Mouse (Mus musculus) MEL (cell line): ENCODE results near the gene Olfr824.

ENCODE experiments used
- TBP ChIP-seq: IDR thresholded peaks from 2 replicates; pipeline ENCODE4 v1.8.0; 2011; ENCODE audit warnings: low read depth, low read length, improper control_type of control experiment
- USF2 ChIP-seq, 2 experiments: IDR thresholded peaks; 2 replicates each; pipeline ENCODE4 v1.6.1; 2011 to 2012; ENCODE audit warnings: improper control_type of control experiment in 2 of 2, low read length in 2 of 2, borderline replicate concordance in 1 of 2, inconsistent platforms in 1 of 2, low read depth in 1 of 2, mild to moderate bottlenecking in 1 of 2; ENCODE audit not compliant: insufficient read depth in 1 of 2

DNA sequence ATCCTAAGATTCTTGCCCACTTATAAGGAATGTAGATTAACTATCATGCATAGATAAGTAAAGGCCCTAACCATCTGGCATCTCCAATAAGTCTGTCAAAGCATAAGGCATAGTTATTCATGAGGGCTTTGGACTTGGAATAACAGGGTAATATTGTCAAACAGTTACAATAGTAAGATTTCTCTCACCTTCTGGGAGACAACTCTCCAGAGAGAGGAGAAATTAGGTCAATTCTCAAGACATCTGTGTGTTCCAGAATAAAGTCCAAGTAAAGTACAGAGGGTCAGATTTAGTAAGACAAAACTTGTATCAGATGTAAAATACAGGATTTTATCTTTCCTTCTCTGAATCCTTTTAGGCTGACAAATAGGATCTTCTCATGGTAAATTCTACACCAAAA, 36.9 kb upstream of the Olfr824 start, which contains the start of gene Olfr825:
- TF ChIP-seq TBP (no peak), USF2 (IDR thresholded peaks at IDR 0.05; ENCODE audit: borderline replicate concordance in 1 of 2, insufficient read depth in 1 of 2, low read depth in 1 of 2, low read length in 2 of 2) (no peak)
